Mouse (Mus musculus) embryonic facial prominence, embryonic 15.5 days (tissue): ENCODE results near the gene Slc7a4. TPM values are rescaled to one million over a fixed set of nuclear protein-coding genes. Genes with fewer than 3 reads are reported as not detected.

ENCODE experiments used
- ATAC-seq: fragments of 200-750 bp; cut with Nextera tagmentation; 2 replicates; pipeline ENCODE4 v1.8.0; 2017; ENCODE audit warnings: low read depth, moderate TSS enrichment; ENCODE audit not compliant: insufficient number of reproducible peaks, low FRiP score, low TSS enrichment
- H3K27ac ChIP-seq: fragments of 300-500 bp; sonication (generic); replicated peaks from 2 replicates; pipeline ENCODE4 v1.5.1; 2015; ENCODE audit warnings: mild to moderate bottlenecking, inconsistent platforms
- H3K27me3 ChIP-seq: fragments of 300-500 bp; sonication (generic); 2 replicates; pipeline ENCODE4 v1.6.1; 2015; ENCODE audit warnings: inconsistent platforms
- H3K36me3 ChIP-seq: fragments of 300-500 bp; sonication (generic); 2 replicates; pipeline ENCODE4 v1.6.1; 2015; ENCODE audit warnings: mild to moderate bottlenecking, inconsistent platforms
- H3K4me1 ChIP-seq: fragments of 300-500 bp; sonication (generic); 2 replicates; pipeline ENCODE4 v1.6.1; 2015; ENCODE audit warnings: inconsistent platforms
- H3K4me2 ChIP-seq: fragments of 300-500 bp; sonication (generic); replicated peaks from 2 replicates; pipeline ENCODE4 v1.6.1; 2015; ENCODE audit warnings: mild to moderate bottlenecking, inconsistent platforms
- H3K4me3 ChIP-seq: fragments of 300-500 bp; sonication (generic); replicated peaks from 2 replicates; pipeline ENCODE4 v1.5.1; 2015; ENCODE audit warnings: mild to moderate bottlenecking, inconsistent platforms
- H3K9ac ChIP-seq: fragments of 300-500 bp; sonication (generic); 2 replicates; pipeline ENCODE4 v1.6.1; 2015; ENCODE audit warnings: inconsistent platforms
- H3K9me3 ChIP-seq: fragments of 300-500 bp; sonication (generic); replicated peaks from 2 replicates; pipeline ENCODE4 v1.6.1; 2016; ENCODE audit warnings: inconsistent platforms
- whole genome bisulfite sequencing: fragments of 180-500 bp; shearing (Covaris S2); methylation state at CpG from one replicate; pipeline ENCODE4 v1.1.7; 2015; 5-methylcytosine and 5-hydroxymethylcytosine counted together
- polyA plus RNA-seq: library from polyadenylated mRNA; unstranded; fragments of >200 nt; fragmentation: Nextera tagmentation; extraction: Ambion mirVana; gene quantifications from 2 replicates; pipeline ENCODE4 v1.2.1, GENCODE M21; 2015

Gene Slc7a4
- polyA plus RNA-seq, 1 experiment from 2014 or later = 9.4 TPM

DNA sequence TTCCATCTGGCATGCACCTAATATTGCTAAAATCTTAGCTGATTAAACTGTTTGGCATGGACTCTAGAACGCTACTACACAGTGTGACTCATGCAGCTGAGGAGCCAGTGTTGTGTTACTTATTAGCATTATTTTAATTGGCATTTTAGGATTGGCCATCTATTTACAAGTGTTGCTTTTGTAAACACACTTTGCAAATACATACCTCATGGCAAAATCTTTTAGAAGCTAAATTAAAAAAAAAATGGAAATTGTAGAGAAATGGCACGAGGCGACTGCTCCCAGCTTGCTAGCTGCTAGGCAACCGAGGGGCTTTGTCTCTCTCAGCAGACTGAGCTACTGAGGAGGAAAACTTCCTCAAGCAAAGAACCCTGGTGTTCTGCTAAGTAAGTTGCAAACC is 21.9 kb upstream of the Slc7a4 start:
- Histone ChIP-seq H3K36me3 (no peaks in the 10 kb centered on the region), H3K4me3 (no peak overlapping the region), H3K4me1 (no peaks in the 10 kb centered on the region), H3K27ac (no peak overlapping the region), H3K9ac (no peak overlapping the region), H3K4me2 (no peak overlapping the region), H3K9me3 (no peaks in the 10 kb centered on the region), H3K27me3 (no peaks in the 10 kb centered on the region)
- ATAC-seq = no peak
- 69% methylated on average over 4 of the region's 4 CpGs for WGBS

- WGBS = 49% methylated on average over 3 of the region's 3 CpGs
- H3K27ac ChIP-seq = no peak overlapping the region
Measured at GRCm38 (mm10) chr16:17600944-17601562, 18.0 kb upstream of the Slc7a4 start.

GRCm38 (mm10) chr16:17590731-17591130 is 7.7 kb upstream of the Slc7a4 start:
- H3K36me3 ChIP-seq = no peaks in the 10 kb centered on the region
- no peak for ATAC-seq
- H3K4me1 ChIP-seq = no peaks in the 10 kb centered on the region
- WGBS = 3% methylated on average over 2 of the region's 2 CpGs
- H3K9ac ChIP-seq = no peak overlapping the region
- H3K9me3 ChIP-seq = no peaks in the 10 kb centered on the region
- no peak overlapping the region for H3K27ac ChIP-seq
- no peak overlapping the region for H3K4me3 ChIP-seq
- H3K4me2 ChIP-seq = no peak overlapping the region
- no peaks in the 10 kb centered on the region for H3K27me3 ChIP-seq

More at GRCm38 (mm10) chr16:17600944-17601562, 18.0 kb upstream of the Slc7a4 start:
- Histone ChIP-seq H3K27me3 (no peaks in the 10 kb centered on the region), H3K4me2 (no peak overlapping the region), H3K4me3 (no peak overlapping the region), H3K4me1 (no peaks in the 10 kb centered on the region), H3K9me3 (no peaks in the 10 kb centered on the region), H3K9ac (no peak overlapping the region), H3K36me3 (no peaks in the 10 kb centered on the region)
- no peak for ATAC-seq

DNA sequence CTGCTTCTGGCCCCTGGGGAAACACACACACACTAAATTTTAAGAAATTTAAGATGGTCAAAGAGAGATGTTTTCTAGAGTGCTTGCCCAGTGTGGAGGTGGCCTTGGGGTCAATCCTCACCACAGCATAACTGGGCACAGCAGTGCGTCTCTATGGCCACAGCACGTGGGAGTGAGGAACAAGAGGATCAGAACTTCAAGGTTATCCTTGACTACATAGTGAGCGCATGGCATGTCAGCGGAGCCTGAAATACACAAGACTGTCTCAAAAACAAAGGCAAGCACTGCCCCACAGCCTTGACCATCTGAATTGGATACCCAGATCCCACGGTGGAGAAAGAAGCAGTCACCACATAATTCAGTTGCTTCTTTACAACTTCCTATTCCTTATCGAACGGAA is 1.5 kb upstream of the Slc7a4 start:
- H3K27me3 ChIP-seq = no peaks in the 10 kb centered on the region
- H3K27ac ChIP-seq = no peak overlapping the region
- H3K4me3 ChIP-seq = no peak overlapping the region
- WGBS = 89% methylated on average over 7 of the region's 7 CpGs
- H3K36me3 ChIP-seq = no peaks in the 10 kb centered on the region
- ATAC-seq = no peak
- no peaks in the 10 kb centered on the region for H3K4me1 ChIP-seq
- no peaks in the 10 kb centered on the region for H3K9me3 ChIP-seq
- H3K4me2 ChIP-seq = no peak overlapping the region
- H3K9ac ChIP-seq = no peak overlapping the region

DNA sequence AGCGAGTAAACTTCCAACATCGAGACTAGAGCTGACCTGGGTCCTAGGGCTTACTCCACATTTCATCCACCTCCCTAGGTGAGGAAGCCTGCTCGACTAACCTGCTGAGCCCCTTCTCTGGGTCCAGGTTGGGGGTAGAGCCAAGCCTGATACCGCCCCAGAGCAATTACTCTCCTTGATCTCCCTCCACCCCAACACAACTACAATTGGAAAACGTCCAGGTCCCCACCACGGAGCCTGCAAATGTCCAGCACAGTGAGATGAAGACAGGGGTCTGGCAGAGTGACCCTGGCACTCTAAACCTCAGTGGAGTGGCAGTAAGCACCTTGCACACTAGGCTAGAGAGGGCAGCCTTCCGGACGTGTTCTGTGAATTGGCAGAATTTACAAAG is 6.2 kb downstream of the Slc7a4 start:
- H3K9me3 ChIP-seq = no peaks in the 10 kb centered on the region
- peak overlapping the region; percentile 58 for H3K4me3 ChIP-seq
- peaks cover 47% of the 10 kb centered on the region for H3K27me3 ChIP-seq
- no peak overlapping the region for H3K27ac ChIP-seq
- no peaks in the 10 kb centered on the region for H3K36me3 ChIP-seq
- H3K4me2 ChIP-seq = peak overlapping the region; percentile 94
- H3K9ac ChIP-seq = peak overlapping the region; percentile 54
- peaks cover 14% of the 10 kb centered on the region; the same call in 1 of the 2 replicates for H3K4me1 ChIP-seq
- WGBS = 14% methylated on average over 8 of the region's 8 CpGs
- ATAC-seq = no peak

DNA sequence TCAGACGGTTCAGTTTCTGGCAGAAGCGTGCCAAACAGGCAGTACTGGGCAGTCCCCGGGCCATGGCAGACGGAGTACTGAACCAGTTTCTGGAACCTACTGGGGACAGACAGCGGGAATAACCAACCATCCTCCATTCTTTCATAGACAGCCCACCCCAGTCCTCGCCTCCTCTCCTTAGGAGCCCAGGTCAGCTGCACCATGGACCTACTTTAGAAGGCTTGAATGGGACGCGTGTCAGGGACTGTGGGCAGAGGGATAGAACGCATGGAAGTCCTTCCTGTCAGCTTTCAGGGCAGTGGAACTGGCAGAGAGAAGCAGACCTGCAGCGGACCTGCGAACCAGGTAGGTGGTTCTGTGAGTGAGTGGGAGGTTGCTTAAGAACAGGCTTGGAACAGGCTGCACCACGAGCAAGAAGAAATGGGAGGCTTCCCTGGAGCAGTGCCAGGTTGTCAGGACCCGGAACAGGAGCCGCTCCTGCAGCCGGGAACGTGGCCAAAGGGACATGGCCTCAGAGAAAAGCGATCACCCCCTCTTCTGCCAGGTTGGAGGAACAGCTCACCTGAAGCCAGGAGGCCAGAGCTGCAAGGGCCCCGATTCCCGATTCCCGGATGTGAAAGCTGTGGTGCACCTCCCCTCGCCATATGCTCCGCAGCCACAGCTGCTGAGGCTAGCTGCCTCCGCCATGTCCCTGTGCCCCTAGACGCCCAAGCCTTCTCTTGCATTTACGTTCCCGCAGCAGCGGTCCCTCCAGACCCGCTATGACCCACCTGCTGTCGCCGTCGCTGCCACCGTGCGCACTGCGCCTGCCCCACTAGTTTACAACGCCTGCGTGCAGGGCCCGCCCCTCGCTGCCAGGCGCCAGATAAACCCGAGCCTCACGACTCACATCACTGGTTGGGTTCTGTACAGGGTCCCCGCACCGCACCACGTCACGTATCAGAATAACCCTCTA is 6.9 kb downstream of the Slc7a4 start:
- H3K4me1 ChIP-seq = peaks cover 14% of the 10 kb centered on the region; the same call in 1 of the 2 replicates
- H3K27ac ChIP-seq = peak overlapping the region; percentile 48; the same call in 1 of the 2 replicates
- peak; percentile 59 for ATAC-seq
- H3K27me3 ChIP-seq = peaks cover 50% of the 10 kb centered on the region
- H3K9me3 ChIP-seq = no peaks in the 10 kb centered on the region
- peak overlapping the region; percentile 94 for H3K4me2 ChIP-seq
- peak overlapping the region; percentile 54 for H3K9ac ChIP-seq
- WGBS = 14% methylated on average over 45 of the region's 45 CpGs
- no peaks in the 10 kb centered on the region for H3K36me3 ChIP-seq
- peak overlapping the region; percentile 58 for H3K4me3 ChIP-seq

DNA sequence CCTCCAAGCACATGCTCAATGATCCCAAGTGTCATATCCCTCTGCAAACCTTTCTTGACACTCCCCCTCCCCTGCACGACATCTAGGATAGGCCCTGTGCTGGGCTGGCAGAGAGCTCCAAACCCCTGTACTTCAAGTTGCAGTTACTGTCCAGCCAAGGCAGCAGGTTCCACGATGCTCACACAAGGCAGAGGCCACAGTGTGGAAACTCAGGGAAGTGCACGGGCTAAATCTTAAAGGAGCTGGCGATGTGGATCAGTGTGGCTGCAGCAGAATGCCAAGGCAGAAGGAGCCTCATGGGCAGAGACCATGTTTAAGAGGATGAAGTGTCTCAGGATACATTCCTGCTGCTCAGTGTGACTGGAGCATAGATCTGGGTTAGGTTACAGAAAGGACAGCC is 16.8 kb downstream of the Slc7a4 start:
- 33% methylated on average over 4 of the region's 4 CpGs for WGBS
- peaks cover 8% of the 10 kb centered on the region; the same call in 1 of the 2 replicates for H3K27me3 ChIP-seq
- H3K9me3 ChIP-seq = no peaks in the 10 kb centered on the region

GRCm38 (mm10) chr16:17564771-17565170 is 18.2 kb downstream of the Slc7a4 start:
- peaks cover 12% of the 10 kb centered on the region for H3K4me1 ChIP-seq
- peaks cover 19% of the 10 kb centered on the region for H3K27me3 ChIP-seq
- no peak overlapping the region for H3K9ac ChIP-seq
- H3K36me3 ChIP-seq = no peaks in the 10 kb centered on the region
- H3K9me3 ChIP-seq = no peaks in the 10 kb centered on the region
- H3K27ac ChIP-seq = no peak overlapping the region
- H3K4me3 ChIP-seq = no peak overlapping the region
- WGBS = 71% methylated on average over 3 of the region's 3 CpGs
- no peak overlapping the region for H3K4me2 ChIP-seq
- ATAC-seq = no peak

More for the DNA sequence above, 16.8 kb downstream of the Slc7a4 start:
- ATAC-seq = no peak
- H3K4me1 ChIP-seq = peaks cover 7% of the 10 kb centered on the region; the same call in 1 of the 2 replicates
- no peaks in the 10 kb centered on the region for H3K36me3 ChIP-seq
- H3K4me2 ChIP-seq = no peak overlapping the region
- no peak overlapping the region for H3K9ac ChIP-seq
- no peak overlapping the region for H3K27ac ChIP-seq
- no peak overlapping the region for H3K4me3 ChIP-seq

GRCm38 (mm10) chr16:17564221-17564620 is 18.8 kb downstream of the Slc7a4 start:
- 58% methylated on average over 2 of the region's 2 CpGs for WGBS
- H3K4me3 ChIP-seq = no peak overlapping the region
- no peaks in the 10 kb centered on the region for H3K36me3 ChIP-seq
- H3K4me2 ChIP-seq = no peak overlapping the region
- no peaks in the 10 kb centered on the region for H3K9me3 ChIP-seq
- H3K4me1 ChIP-seq = peaks cover 14% of the 10 kb centered on the region
- ATAC-seq = no peak
- no peak overlapping the region for H3K9ac ChIP-seq
- peaks cover 24% of the 10 kb centered on the region for H3K27me3 ChIP-seq
- no peak overlapping the region for H3K27ac ChIP-seq

DNA sequence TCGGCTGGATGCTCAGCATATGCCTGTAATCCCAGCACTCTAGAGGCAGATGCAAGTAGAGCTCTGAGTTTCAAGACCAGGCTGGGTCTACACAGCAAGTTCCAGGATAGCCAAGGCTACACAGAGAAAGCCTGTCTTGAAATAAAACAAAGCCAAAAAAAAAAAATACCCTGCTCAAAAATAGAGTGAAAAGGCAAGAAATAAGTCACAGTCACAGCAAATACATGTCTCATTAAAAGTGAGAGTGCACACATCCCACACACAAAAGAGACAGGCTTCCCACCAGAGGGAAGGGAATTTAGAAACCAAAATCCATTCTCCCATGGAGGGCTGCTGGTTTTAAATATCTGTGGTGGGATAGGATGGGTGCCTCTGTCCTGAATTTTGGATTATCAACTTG is 19.4 kb downstream of the Slc7a4 start:
- Histone ChIP-seq H3K4me3 (no peak overlapping the region), H3K9me3 (no peaks in the 10 kb centered on the region), H3K36me3 (no peaks in the 10 kb centered on the region), H3K4me1 (peaks cover 20% of the 10 kb centered on the region), H3K27ac (no peak overlapping the region), H3K27me3 (peaks cover 27% of the 10 kb centered on the region), H3K4me2 (no peak overlapping the region), H3K9ac (no peak overlapping the region)
- no peak for ATAC-seq
- WGBS = 12% methylated on average over 1 of the region's 1 CpGs

DNA sequence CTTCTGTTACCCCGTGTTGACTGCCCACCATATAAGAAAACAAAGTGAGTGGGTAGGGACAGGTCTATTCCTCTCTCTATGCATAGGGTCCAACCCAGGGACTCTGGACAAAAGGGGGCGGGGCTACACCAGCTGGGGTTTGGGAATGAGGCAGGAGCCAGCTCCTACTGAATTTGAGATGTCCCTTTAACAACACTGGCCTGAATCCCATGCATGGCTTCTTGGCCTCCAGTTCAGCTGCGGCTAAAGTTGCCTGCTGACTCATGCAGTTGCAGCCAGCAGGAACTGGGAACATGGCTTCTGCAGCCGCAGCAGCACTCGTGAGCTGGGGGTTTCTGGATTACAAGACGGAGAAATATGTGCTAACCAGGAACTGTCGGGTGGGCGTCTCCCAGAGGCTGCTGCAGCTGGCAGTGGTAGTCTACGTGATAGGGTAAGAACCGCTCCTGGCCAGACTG is 21.2 kb downstream of the Slc7a4 start, which contains the start of gene P2rx6:
Gene P2rx6, plus strand, starts transcription at position 135 of the 458 bp plus-strand sequence.
- Histone ChIP-seq H3K4me3 (peak within 1 kb of the TSS; percentile 28), H3K36me3 (no peaks in the 10 kb centered on the region), H3K9me3 (no peaks in the 10 kb centered on the region), H3K4me1 (peaks cover 22% of the 10 kb centered on the region), H3K4me2 (peak within 1 kb of the TSS; percentile 50), H3K27me3 (peaks cover 27% of the 10 kb centered on the region), H3K9ac (peak within 1 kb of the TSS; percentile 9; the same call in 1 of the 2 replicates), H3K27ac (peak within 1 kb of the TSS; percentile 25)
- peak; percentile 62 for ATAC-seq
- under 1% methylated on average over 10 of the region's 10 CpGs for WGBS
